Mouse (Mus musculus) MEL-GATA-1-ER (cell line): ENCODE data around the gene Plekho1.
A peak's percentile ranks its signal among the peaks of the same experiment; 100 is the strongest.
"Not testable (repeated sequence)": the region's sequence is repeated elsewhere in the genome, so short reads cannot be mapped to it uniquely, and the experiment has no call there.

ENCODE experiments used
- DNase-seq: peaks from one replicate; pipeline ENCODE4 v3.0.0-alpha.2; 2012; ENCODE audit warnings: low read depth; ENCODE audit errors: extremely low read depth

The Plekho1 gene

DNA sequence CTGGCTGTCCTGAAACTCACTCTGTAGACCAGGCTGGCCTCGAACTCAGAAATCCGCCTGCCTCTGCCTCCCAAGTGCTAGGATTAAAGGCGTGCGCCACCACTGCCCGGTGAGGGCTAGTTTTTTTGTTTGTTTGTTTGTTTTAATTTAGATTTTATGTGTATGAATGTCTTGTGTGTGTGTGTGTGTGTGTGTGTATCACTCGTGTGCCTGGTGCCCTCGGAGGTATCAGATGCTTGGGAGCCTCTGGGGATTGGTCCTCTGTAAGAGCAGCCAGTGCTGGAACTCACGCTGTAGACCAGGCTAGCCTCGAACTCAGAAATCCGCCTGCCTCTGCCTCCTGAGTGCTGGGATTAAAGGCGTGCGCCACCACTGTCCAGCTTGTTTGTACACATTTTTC lies 44.2 kb downstream of the Plekho1 start:
- not testable (repeated sequence) for DNase-seq

GRCm38 (mm10) chr3:95950763-95951551 lies 44.8 kb downstream of the Plekho1 start:
- peak; percentile 96 for DNase-seq

- DNase-seq, result no peak
These were observed 47.5 kb downstream of the Plekho1 start for GRCm38 (mm10) chr3:95948325-95948724.

- DNase-seq, result no peak
These were observed 50.0 kb downstream of the Plekho1 start for GRCm38 (mm10) chr3:95945731-95946240.

DNA sequence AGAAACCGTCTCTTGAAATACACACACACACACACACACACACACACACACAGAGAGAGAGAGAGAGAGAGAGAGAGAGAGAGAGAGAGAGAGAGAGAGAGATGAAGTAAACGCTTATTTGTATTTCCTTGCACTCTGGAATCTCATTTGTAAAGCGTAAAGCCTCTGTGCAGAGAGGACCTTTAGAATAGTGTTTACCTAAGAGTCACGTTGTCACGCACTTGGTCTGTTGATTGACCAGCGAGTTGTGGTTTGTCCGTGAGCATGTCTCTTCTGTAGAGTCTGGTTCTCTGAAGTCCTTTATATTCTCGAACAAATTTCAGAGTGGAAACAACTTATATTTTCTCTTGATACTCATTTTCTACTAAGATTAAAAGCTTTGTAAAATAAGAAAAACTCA lies 51.1 kb downstream of the Plekho1 start:
- no peak for DNase-seq

- no peak for DNase-seq
These were observed 52.6 kb downstream of the Plekho1 start for GRCm38 (mm10) chr3:95943226-95943625.

GRCm38 (mm10) chr3:95942749-95943148 lies 53.1 kb downstream of the Plekho1 start:
- no peak for DNase-seq

DNA sequence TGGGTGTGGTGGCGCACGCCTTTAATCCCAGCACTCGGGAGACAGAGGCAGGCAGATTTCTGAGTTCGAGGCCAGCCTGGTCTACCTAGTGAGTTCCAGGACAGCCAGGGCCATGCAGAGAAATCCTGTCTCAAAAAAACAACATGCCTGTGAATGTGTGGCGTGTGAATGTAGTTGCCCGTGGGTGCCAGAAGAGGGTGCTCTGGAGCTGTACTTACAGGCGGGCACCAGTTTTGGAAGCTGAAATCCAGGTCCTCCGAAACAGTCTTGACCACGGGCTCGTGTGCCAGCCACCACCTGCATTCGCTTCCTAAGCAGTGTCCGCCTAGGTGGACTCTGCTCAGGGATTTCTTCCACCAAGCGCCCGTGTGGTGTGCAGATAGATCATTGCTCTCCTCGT lies 57.0 kb downstream of the Plekho1 start:
- DNase-seq, result no peak
